Mouse (Mus musculus): Measurements from ENCODE around the gene Caskin2. TPM values are rescaled to one million over a fixed set of nuclear protein-coding genes. Genes with fewer than 3 reads are reported as not detected.

The Caskin2 gene
- polyA plus RNA-seq, 2 experiments = 17.3 to 34.6 TPM

GRCm38 (mm10) chr11:115824813-115825212, 11.4 kb upstream of the Caskin2 start:
- Histone ChIP-seq H3K27ac (replicated peaks; ENCODE audit: low read depth, low read length) (no peak overlapping the region), H3K9me3 (ENCODE audit: control insufficient read depth, low read length) (no peaks in the 10 kb centered on the region), H3K4me1 (ENCODE audit: control insufficient read depth, insufficient read depth, low read length) (peaks cover 7% of the 10 kb centered on the region), H3K36me3 (ENCODE audit: control insufficient read depth, insufficient read depth, low read length) (peaks cover 27% of the 10 kb centered on the region), H3K4me2 (replicated peaks; ENCODE audit: low read depth, low read length, severe bottlenecking) (peak overlapping the region; percentile 82), H3K9ac (ENCODE audit: low read depth, low read length, severe bottlenecking) (0 out of 2 replicates have a peak overlapping the region, but pooled peaks have one; percentile 53), H3K4me3 (replicated peaks; ENCODE audit: low read length) (peak overlapping the region; percentile 59), H3K27me3 (ENCODE audit: control insufficient read depth, insufficient read depth, low read length) (peaks cover 14% of the 10 kb centered on the region)
- WGBS = 17% methylated on average over 11 of the region's 11 CpGs
- no peak for TF ChIP-seq POLR2A (IDR thresholded peaks at IDR 0.05; ENCODE audit: borderline replicate concordance, extremely low read depth, insufficient read depth, insufficient read length)
- DNase-seq (ENCODE audit: low spot score) (no peak), ATAC-seq (ENCODE audit: low FRiP score, low read depth) (no peak)

- Histone ChIP-seq H3K36me3 (ENCODE audit: control insufficient read depth, insufficient read depth, low read length) (peaks cover 27% of the 10 kb centered on the region), H3K4me2 (replicated peaks; ENCODE audit: low read depth, low read length, severe bottlenecking) (peak within 1 kb of the TSS; percentile 82), H3K9ac (ENCODE audit: low read depth, low read length, severe bottlenecking) (peak within 1 kb of the TSS; percentile 53), H3K27me3 (ENCODE audit: control insufficient read depth, insufficient read depth, low read length) (peaks cover 14% of the 10 kb centered on the region), H3K9me3 (ENCODE audit: control insufficient read depth, low read length) (no peaks in the 10 kb centered on the region), H3K27ac (replicated peaks; ENCODE audit: low read depth, low read length) (no peak within 1 kb of the TSS), H3K4me3 (replicated peaks; ENCODE audit: low read length) (peak within 1 kb of the TSS; percentile 59), H3K4me1 (ENCODE audit: control insufficient read depth, insufficient read depth, low read length) (peaks cover 7% of the 10 kb centered on the region)
- TF ChIP-seq POLR2A (IDR thresholded peaks at IDR 0.05; ENCODE audit: borderline replicate concordance, extremely low read depth, insufficient read depth, insufficient read length) = 0 out of 2 replicates have a peak, but pooled peaks have one; percentile 16
- peak; percentile 92 for ATAC-seq (ENCODE audit: low FRiP score, low read depth)
- WGBS = under 1% methylated on average over 74 of the region's 87 CpGs
- peak; percentile 86 for DNase-seq (ENCODE audit: low spot score)
Observed at GRCm38 (mm10) chr11:115823774-115824740, 10.6 kb upstream of the Caskin2 start, which contains the start of gene Llgl2. Gene Llgl2 (plus strand): TSS chr11:115824049.

GRCm38 (mm10) chr11:115821001-115821400, 7.6 kb upstream of the Caskin2 start:
- Histone ChIP-seq H3K9ac (ENCODE audit: low read depth, low read length, severe bottlenecking) (no peak overlapping the region), H3K4me2 (replicated peaks; ENCODE audit: low read depth, low read length, severe bottlenecking) (no peak overlapping the region), H3K36me3 (ENCODE audit: control insufficient read depth, insufficient read depth, low read length) (peaks cover 36% of the 10 kb centered on the region), H3K9me3 (ENCODE audit: control insufficient read depth, low read length) (no peaks in the 10 kb centered on the region), H3K27me3 (ENCODE audit: control insufficient read depth, insufficient read depth, low read length) (peaks cover 14% of the 10 kb centered on the region), H3K4me1 (ENCODE audit: control insufficient read depth, insufficient read depth, low read length) (peaks cover 7% of the 10 kb centered on the region), H3K4me3 (replicated peaks; ENCODE audit: low read length) (no peak overlapping the region), H3K27ac (replicated peaks; ENCODE audit: low read depth, low read length) (no peak overlapping the region)
- no peak for TF ChIP-seq POLR2A (IDR thresholded peaks at IDR 0.05; ENCODE audit: borderline replicate concordance, extremely low read depth, insufficient read depth, insufficient read length)
- ATAC-seq (ENCODE audit: low FRiP score, low read depth) (no peak), DNase-seq (ENCODE audit: low spot score) (no peak)
- WGBS = 83% methylated on average over 4 of the region's 4 CpGs

DNA sequence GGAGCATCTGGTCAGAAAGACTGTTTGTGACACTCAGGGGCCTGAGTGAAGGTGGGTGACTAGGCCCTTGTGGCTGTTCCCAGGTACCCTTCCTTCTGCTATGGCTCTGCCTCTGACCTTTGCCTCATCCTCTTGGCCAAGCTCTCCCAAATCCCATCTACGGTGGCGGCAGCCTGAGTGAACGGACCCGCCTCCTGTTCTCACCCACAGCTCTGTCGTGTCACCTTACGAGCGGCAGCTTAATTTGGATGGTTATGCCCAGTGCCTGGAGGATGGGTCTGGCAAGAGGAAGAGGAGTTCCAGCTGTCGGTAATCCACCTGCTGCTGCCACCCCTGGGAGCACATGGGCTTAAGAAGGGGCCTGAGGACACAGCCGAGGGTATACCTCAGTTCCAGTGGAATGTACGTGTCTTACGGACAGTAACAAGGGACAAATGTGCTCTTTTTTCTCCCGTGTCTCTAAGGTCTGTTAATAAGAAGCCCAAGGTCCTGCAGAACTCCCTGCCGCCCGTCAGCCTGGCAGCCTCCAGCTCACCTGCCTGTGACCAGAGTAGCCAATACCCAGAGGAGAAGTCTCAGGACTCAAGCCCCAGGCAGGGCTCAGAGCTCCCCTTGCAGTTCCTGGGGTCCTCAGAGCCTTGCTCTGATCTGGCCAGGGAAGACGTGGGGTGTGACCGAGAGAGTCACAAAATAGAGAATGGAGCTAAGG, 6.6 kb upstream of the Caskin2 start:
- no peaks in the 10 kb centered on the region for H3K9me3 ChIP-seq (ENCODE audit: control insufficient read depth, low read length)
- no peak overlapping the region for H3K27ac ChIP-seq (replicated peaks; ENCODE audit: low read depth, low read length)
- ATAC-seq (ENCODE audit: low FRiP score, low read depth) = no peak
- H3K4me3 ChIP-seq (replicated peaks; ENCODE audit: low read length) = no peak overlapping the region
- peaks cover 13% of the 10 kb centered on the region for H3K4me1 ChIP-seq (ENCODE audit: control insufficient read depth, insufficient read depth, low read length)
- no peak for DNase-seq (ENCODE audit: low spot score)
- 88% methylated on average over 16 of the region's 16 CpGs for WGBS
- peaks cover 36% of the 10 kb centered on the region for H3K36me3 ChIP-seq (ENCODE audit: control insufficient read depth, insufficient read depth, low read length)
- no peak for TF ChIP-seq POLR2A (IDR thresholded peaks at IDR 0.05; ENCODE audit: borderline replicate concordance, extremely low read depth, insufficient read depth, insufficient read length)
- no peak overlapping the region for H3K9ac ChIP-seq (ENCODE audit: low read depth, low read length, severe bottlenecking)
- peaks cover 9% of the 10 kb centered on the region for H3K27me3 ChIP-seq (ENCODE audit: control insufficient read depth, insufficient read depth, low read length)
- no peak overlapping the region for H3K4me2 ChIP-seq (replicated peaks; ENCODE audit: low read depth, low read length, severe bottlenecking)

- Histone ChIP-seq H3K27me3 (ENCODE audit: control insufficient read depth, insufficient read depth, low read length) (no peaks in the 10 kb centered on the region), H3K9me3 (ENCODE audit: control insufficient read depth, low read length) (no peaks in the 10 kb centered on the region), H3K27ac (replicated peaks; ENCODE audit: low read depth, low read length) (no peak overlapping the region), H3K9ac (ENCODE audit: low read depth, low read length, severe bottlenecking) (no peak overlapping the region), H3K4me1 (ENCODE audit: control insufficient read depth, insufficient read depth, low read length) (peaks cover 16% of the 10 kb centered on the region), H3K36me3 (ENCODE audit: control insufficient read depth, insufficient read depth, low read length) (peaks cover 34% of the 10 kb centered on the region), H3K4me2 (replicated peaks; ENCODE audit: low read depth, low read length, severe bottlenecking) (no peak overlapping the region), H3K4me3 (replicated peaks; ENCODE audit: low read length) (no peak overlapping the region)
- DNase-seq (ENCODE audit: low spot score) = no peak
- 90% methylated on average over 5 of the region's 5 CpGs for WGBS
- TF ChIP-seq POLR2A (IDR thresholded peaks at IDR 0.05; ENCODE audit: borderline replicate concordance, extremely low read depth, insufficient read depth, insufficient read length) = no peak
- ATAC-seq (ENCODE audit: low FRiP score, low read depth) = no peak
Observed at GRCm38 (mm10) chr11:115817331-115817730, 3.9 kb upstream of the Caskin2 start.
